Comparison of ENCODE assay signal across 17 mouse cellular contexts in genomic region chr15:4100341-4100921, GRCm38 (mm10).
"Had no signal": no experiment of that assay in that cellular context is flagged by ENCODE, and none has a peak within 500 bp of the region (broad histone marks: within the 10 kb centered on the region; RNA-seq: fewer than 3 reads in every experiment).

No protein-coding gene starts in this region.

- H3K27ac ChIP-seq: kidney, postnatal 0 days; layer of hippocampus, adult 2 months; liver, embryonic 13.5 days; midbrain, embryonic 12.5 days; midbrain, embryonic 15.5 days; neural tube, embryonic 13.5 days; stomach, postnatal 0 days had no signal

- H3K36me3 ChIP-seq: liver, embryonic 13.5 days had no signal

- H3K9me3 ChIP-seq: liver, embryonic 13.5 days; midbrain, embryonic 12.5 days; midbrain, embryonic 15.5 days; neural tube, embryonic 13.5 days had no signal

- DNase-seq: kidney, postnatal 25 days; layer of hippocampus, adult 9-11 months; liver, embryonic 13.5 days; lung, adult 2 months; lung, postnatal 14 days; lung, postnatal 4 days; right cerebral cortex, postnatal 4 days; thymus, adult 2 months; thymus, postnatal 14 days; thymus, postnatal 4 days had no signal

- H3K4me2 ChIP-seq: liver, embryonic 13.5 days; midbrain, embryonic 12.5 days; midbrain, embryonic 15.5 days; neural tube, embryonic 13.5 days had no signal

- H3K4me1 ChIP-seq: liver, embryonic 13.5 days; midbrain, embryonic 12.5 days; midbrain, embryonic 15.5 days had no signal

- ATAC-seq: midbrain, embryonic 15.5 days had no signal

- H3K4me3 ChIP-seq: layer of hippocampus, adult 2 months; liver, embryonic 13.5 days; midbrain, embryonic 12.5 days; midbrain, embryonic 15.5 days; myocyte; neural tube, embryonic 13.5 days had no signal

- H3K9ac ChIP-seq: liver, embryonic 13.5 days; midbrain, embryonic 12.5 days; midbrain, embryonic 15.5 days; neural tube, embryonic 13.5 days had no signal

- H3K27me3 ChIP-seq: liver, embryonic 13.5 days; midbrain, embryonic 12.5 days; midbrain, embryonic 15.5 days; neural tube, embryonic 13.5 days had no signal
